Mouse (Mus musculus) monocyte, adult 59 days (primary cell): ENCODE data around the gene Hipk1. TPM values are rescaled to one million over a fixed set of nuclear protein-coding genes. Genes with fewer than 3 reads are reported as not detected.

Experiments
- total RNA-seq, 2 experiments: library from RNA; stranded (reverse); gene quantifications; one replicate each; pipeline ENCODE4 v1.2.4; 2023

Hipk1 gene
- total RNA-seq, result 100 to 1,000 TPM; 192 to 208 TPM

GRCm38 (mm10) chr3:103791230-103792110 is at the start of gene Hipk1:
Gene Hipk1, minus strand, starts transcription at chr3:103791563.

GRCm38 (mm10) chr3:103832426-103832825 is 41.1 kb upstream of the Hipk1 start, which contains the start of gene Bcl2l15:
Gene Bcl2l15, plus strand, starts transcription at chr3:103832601.

GRCm38 (mm10) chr3:103808891-103809798 is 17.8 kb upstream of the Hipk1 start, which contains the start of the genes Dclre1b, Ap4b1 and Gm43064:
Gene Dclre1b, minus strand, starts transcription at chr3:103809444.
Gene Ap4b1, plus strand, starts transcription at chr3:103809520.
Gene Gm43064, plus strand, starts transcription at chr3:103809573.

GRCm38 (mm10) chr3:103739329-103739728 is 52.0 kb downstream of the Hipk1 start, which contains the start of gene Gm10964:
Gene Gm10964, plus strand, starts transcription at chr3:103739366.

GRCm38 (mm10) chr3:103737778-103738571 is 53.4 kb downstream of the Hipk1 start, which contains the start of gene Olfml3:
Gene Olfml3, minus strand, starts transcription at chr3:103738001.

Other genes starting within 250 kb of the Hipk1 start
- gene Syt6, start 216.3 kb downstream of the Hipk1 start, total RNA-seq, result not detected
- 1 to 10 TPM in 1 of 2 experiments, not detected in 1; 1.9 TPM for gene Atg4a-ps, start 145.5 kb downstream of the Hipk1 start, total RNA-seq
- gene Olfml3, start 53.6 kb downstream of the Hipk1 start, total RNA-seq, result 1 to 10 TPM; 1.2 to 1.6 TPM
- gene Gm10964, start 52.2 kb downstream of the Hipk1 start, total RNA-seq, result not detected
- 10 to 100 TPM; 43.1 to 54.0 TPM for gene Dclre1b, start 17.9 kb upstream of the Hipk1 start, total RNA-seq
- gene Ap4b1, start 18.0 kb upstream of the Hipk1 start, total RNA-seq, result 10 to 100 TPM; 11.6 to 13.5 TPM
- not detected for gene Gm43064, start 18.0 kb upstream of the Hipk1 start, total RNA-seq
- gene Bcl2l15, start 41.0 kb upstream of the Hipk1 start, total RNA-seq, result 1 to 10 TPM in 1 of 2 experiments, under 1 TPM in 1; 0.46 to 1.1 TPM
- gene Ptpn22, start 68.2 kb upstream of the Hipk1 start, total RNA-seq, result 100 to 1,000 TPM; 137 to 141 TPM
- gene Rsbn1, start 122.6 kb upstream of the Hipk1 start, total RNA-seq, result 10 to 100 TPM; 26.0 to 26.2 TPM
- 10 to 100 TPM; 10.9 to 11.7 TPM for gene Phtf1, start 176.5 kb upstream of the Hipk1 start, total RNA-seq